Mouse (Mus musculus): ENCODE data around the gene Hdac5. TPM values are rescaled to one million over a fixed set of nuclear protein-coding genes. Genes with fewer than 3 reads are reported as not detected.

The Hdac5 gene
- polyA plus RNA-seq, 1 experiment from 2014 or later = 39.8 TPM

- WGBS = 28% methylated on average over 9 of the region's 9 CpGs
- Histone ChIP-seq H3K4me1 (peaks cover 73% of the 10 kb centered on the region), H3K9me3 (no peaks in the 10 kb centered on the region), H3K27me3 (ENCODE audit: poor library complexity, severe bottlenecking) (peaks cover 60% of the 10 kb centered on the region), H3K4me3 (peak overlapping the region; percentile 90), H3K36me3 (replicated peaks) (no peaks in the 10 kb centered on the region), H3K27ac (peak overlapping the region; percentile 92)
- DNase-seq (ENCODE audit: extremely low spot score, low spot score) = no peak
Observed at GRCm38 (mm10) chr11:102228191-102228545, 1.8 kb downstream of the Hdac5 start.

- Histone ChIP-seq H3K36me3 (replicated peaks) (no peaks in the 10 kb centered on the region), H3K9me3 (no peaks in the 10 kb centered on the region), H3K4me3 (peak overlapping the region; percentile 90), H3K27me3 (ENCODE audit: poor library complexity, severe bottlenecking) (peaks cover 60% of the 10 kb centered on the region), H3K4me1 (peaks cover 78% of the 10 kb centered on the region), H3K27ac (peak overlapping the region; percentile 92)
- no peak for DNase-seq (ENCODE audit: extremely low spot score, low spot score)
- 17% methylated on average over 12 of the region's 12 CpGs for WGBS
Observed at GRCm38 (mm10) chr11:102227270-102228190, 2.4 kb downstream of the Hdac5 start.

DNA sequence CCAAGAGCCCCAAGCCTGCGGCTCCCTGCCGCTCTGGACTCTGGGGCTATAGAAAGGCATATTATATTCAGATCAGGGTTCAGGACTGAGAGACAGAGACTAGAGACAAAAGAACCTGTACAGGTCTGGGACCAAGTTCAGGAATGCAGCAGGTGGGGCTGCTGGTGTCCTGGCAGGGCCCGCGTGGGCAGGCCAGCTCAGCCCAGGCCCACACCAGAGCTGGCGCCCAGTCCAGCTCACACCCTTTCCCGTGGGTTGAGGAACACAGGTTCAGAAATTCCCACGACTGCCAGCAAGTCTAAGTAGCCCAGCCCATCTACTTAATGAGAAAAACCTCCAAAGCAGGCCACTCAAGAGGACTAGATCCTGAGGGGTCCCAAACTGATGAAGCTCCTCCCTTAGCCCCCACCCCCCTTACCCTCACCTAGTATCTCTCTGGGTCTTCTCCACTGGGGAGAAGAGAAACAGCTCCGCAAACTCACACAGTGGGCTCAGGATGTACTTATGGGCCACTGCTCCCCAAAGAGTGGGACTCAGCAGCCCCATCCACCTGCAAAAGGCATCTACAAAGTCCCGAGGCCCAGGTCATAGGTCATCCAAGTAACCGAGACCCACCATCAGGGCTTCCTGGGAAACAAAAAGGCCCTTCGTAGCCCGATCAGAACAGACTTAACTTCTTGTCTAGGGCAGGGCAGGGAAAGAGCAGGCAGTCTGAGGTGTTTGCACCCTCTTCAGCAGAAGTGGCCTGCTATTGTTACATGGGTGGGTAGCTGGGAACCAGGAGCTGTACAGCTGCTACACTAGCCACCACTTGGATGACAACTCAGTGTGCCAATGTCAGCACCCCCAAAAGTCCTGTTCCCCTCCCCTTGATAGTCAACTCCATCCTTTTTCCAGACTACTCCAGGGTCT is 3.6 kb downstream of the Hdac5 start:
- no peak overlapping the region for H3K27ac ChIP-seq

DNA sequence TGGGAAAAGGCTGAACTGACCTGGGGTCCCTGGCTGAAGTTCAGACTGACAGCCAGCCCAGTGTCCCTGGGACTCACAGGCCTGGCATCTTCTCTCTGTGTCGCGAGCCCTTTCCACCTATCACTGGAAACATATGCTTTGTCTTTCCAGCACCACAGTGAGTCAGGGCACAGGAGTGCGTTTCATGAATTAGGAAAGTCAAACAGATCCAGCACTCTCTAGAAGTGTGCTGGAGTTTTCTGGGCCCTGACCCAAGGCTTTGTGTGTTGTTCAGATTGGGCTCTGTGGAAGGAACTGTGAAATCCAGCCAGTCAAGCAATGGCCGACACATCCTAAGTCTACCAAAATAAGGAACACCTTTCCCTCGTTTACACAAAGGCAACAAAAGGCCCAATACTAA is 4.7 kb downstream of the Hdac5 start:
- no peaks in the 10 kb centered on the region for H3K9me3 ChIP-seq
- peak overlapping the region; percentile 35 for H3K4me3 ChIP-seq
- H3K27me3 ChIP-seq (ENCODE audit: poor library complexity, severe bottlenecking) = peaks cover 60% of the 10 kb centered on the region
- H3K36me3 ChIP-seq (replicated peaks) = peaks cover 11% of the 10 kb centered on the region
- peaks cover 85% of the 10 kb centered on the region for H3K4me1 ChIP-seq
- 76% methylated on average over 5 of the region's 5 CpGs for WGBS
- H3K27ac ChIP-seq = 0 out of 2 replicates have a peak overlapping the region, but pooled peaks have one; percentile 45
- no peak for DNase-seq (ENCODE audit: extremely low spot score, low spot score)

More for the DNA sequence above, 3.6 kb downstream of the Hdac5 start:
- peak overlapping the region; percentile 90; the same call in 1 of the 2 replicates for H3K4me3 ChIP-seq
- H3K4me1 ChIP-seq = peaks cover 86% of the 10 kb centered on the region
- peaks cover 60% of the 10 kb centered on the region for H3K27me3 ChIP-seq (ENCODE audit: poor library complexity, severe bottlenecking)
- H3K9me3 ChIP-seq = no peaks in the 10 kb centered on the region
- peaks cover 6% of the 10 kb centered on the region for H3K36me3 ChIP-seq (replicated peaks)
- DNase-seq (ENCODE audit: extremely low spot score, low spot score) = no peak
- WGBS = 60% methylated on average over 12 of the region's 12 CpGs

DNA sequence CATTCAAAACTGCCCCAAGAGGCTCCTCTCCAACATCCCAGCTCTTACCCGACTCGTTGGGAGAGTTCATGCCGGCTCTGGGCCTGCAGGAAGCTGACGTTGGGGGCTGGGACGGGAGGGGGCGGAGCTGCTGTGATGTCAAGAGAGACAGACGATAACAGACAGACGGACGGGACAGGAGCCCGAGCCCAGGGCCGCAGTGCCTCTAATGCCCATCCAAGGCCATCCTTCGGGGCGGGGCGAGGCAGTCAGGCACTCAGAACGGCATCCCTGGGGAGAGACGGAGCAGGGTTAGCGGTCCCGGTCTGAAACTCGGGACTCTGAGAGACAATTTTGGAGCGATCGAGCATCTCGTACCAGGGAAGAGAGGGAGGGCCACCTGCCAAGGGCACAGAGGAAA is 5.3 kb downstream of the Hdac5 start:
- DNase-seq (ENCODE audit: extremely low spot score, low spot score) = no peak
- H3K4me1 ChIP-seq = peaks cover 87% of the 10 kb centered on the region
- peak overlapping the region; percentile 45 for H3K27ac ChIP-seq
- WGBS = 10% methylated on average over 22 of the region's 22 CpGs
- peaks cover 14% of the 10 kb centered on the region for H3K36me3 ChIP-seq (replicated peaks)
- H3K27me3 ChIP-seq (ENCODE audit: poor library complexity, severe bottlenecking) = peaks cover 60% of the 10 kb centered on the region
- peak overlapping the region; percentile 35 for H3K4me3 ChIP-seq
- H3K9me3 ChIP-seq = no peaks in the 10 kb centered on the region

GRCm38 (mm10) chr11:102223166-102223565 is 6.8 kb downstream of the Hdac5 start:
- no peak overlapping the region for H3K4me3 ChIP-seq
- no peak overlapping the region for H3K27ac ChIP-seq
- 49% methylated on average over 6 of the region's 6 CpGs for WGBS
- H3K4me1 ChIP-seq = peaks cover 87% of the 10 kb centered on the region
- peak; percentile 54 for DNase-seq (ENCODE audit: extremely low spot score, low spot score)
- peaks cover 14% of the 10 kb centered on the region for H3K36me3 ChIP-seq (replicated peaks)
- no peaks in the 10 kb centered on the region for H3K9me3 ChIP-seq
- H3K27me3 ChIP-seq (ENCODE audit: poor library complexity, severe bottlenecking) = peaks cover 49% of the 10 kb centered on the region

DNA sequence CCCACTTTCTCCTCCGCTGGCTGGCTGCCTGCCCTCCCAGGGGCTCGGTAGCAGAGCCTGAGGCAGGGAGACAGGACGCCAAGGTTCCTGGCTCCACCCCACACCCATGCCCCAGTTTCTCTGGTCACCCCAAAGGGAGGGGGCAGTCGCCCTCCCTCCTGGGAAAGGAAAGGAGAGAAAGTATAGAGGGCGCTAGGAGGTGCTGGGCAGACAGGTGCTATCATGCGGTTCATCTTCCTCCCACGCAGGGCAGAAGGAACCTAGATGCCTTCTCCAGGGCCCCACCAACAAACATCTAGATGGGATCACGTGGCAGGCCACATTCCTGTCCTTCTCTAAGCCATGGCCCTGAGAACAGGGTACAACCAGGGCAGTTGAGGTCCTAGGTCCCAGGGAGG is 8.0 kb downstream of the Hdac5 start:
- H3K4me3 ChIP-seq = no peak overlapping the region
- no peaks in the 10 kb centered on the region for H3K9me3 ChIP-seq
- H3K36me3 ChIP-seq (replicated peaks) = peaks cover 14% of the 10 kb centered on the region
- DNase-seq (ENCODE audit: extremely low spot score, low spot score) = no peak
- H3K27me3 ChIP-seq (ENCODE audit: poor library complexity, severe bottlenecking) = peaks cover 38% of the 10 kb centered on the region
- H3K4me1 ChIP-seq = peaks cover 87% of the 10 kb centered on the region
- peak overlapping the region; percentile 54 for H3K27ac ChIP-seq
- WGBS = 85% methylated on average over 8 of the region's 8 CpGs

DNA sequence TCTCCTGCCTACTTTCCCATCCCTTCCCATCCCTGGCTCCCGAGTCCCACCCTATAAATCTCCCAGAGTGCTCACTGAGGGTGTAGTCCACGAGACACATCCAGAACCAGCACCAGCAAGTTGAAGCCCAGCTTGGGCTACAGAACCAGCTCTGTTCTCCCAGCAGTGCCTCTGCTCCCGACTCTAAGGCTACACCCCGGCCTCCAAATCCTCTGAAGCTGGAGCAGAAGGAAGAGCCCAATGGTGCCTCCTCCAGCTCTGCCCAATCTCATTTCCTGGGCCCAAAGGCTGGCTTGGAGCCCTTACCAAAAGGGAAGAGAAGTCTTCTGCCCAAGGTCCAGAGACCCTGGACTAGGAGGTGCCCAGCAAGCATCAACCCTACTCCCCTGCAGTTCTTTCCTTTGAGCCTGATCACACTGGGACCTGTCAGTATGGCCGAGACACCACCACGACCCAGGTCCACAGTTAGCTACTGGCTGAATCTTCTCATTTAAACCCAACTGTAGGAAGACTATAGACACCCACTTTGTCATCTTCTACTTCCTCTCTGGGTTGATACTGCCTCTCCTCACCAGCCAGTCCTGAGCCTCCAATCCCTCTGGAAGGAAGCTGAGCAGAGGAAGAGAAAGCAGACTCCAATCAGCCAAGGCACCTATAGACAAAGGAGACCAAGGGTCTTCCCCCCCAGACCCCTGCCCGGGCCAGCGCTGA is 8.6 kb downstream of the Hdac5 start:
- Histone ChIP-seq H3K36me3 (replicated peaks) (peaks cover 14% of the 10 kb centered on the region), H3K27ac (peak overlapping the region; percentile 54), H3K9me3 (no peaks in the 10 kb centered on the region), H3K27me3 (ENCODE audit: poor library complexity, severe bottlenecking) (peaks cover 32% of the 10 kb centered on the region), H3K4me1 (peaks cover 87% of the 10 kb centered on the region), H3K4me3 (no peak overlapping the region)
- WGBS = 90% methylated on average over 8 of the region's 8 CpGs
- DNase-seq (ENCODE audit: extremely low spot score, low spot score) = no peak

GRCm38 (mm10) chr11:102220451-102220850 is 9.5 kb downstream of the Hdac5 start:
- Histone ChIP-seq H3K4me3 (no peak overlapping the region), H3K4me1 (peaks cover 87% of the 10 kb centered on the region), H3K36me3 (replicated peaks) (peaks cover 14% of the 10 kb centered on the region), H3K9me3 (no peaks in the 10 kb centered on the region), H3K27me3 (ENCODE audit: poor library complexity, severe bottlenecking) (peaks cover 23% of the 10 kb centered on the region), H3K27ac (no peak overlapping the region)
- WGBS = 75% methylated on average over 6 of the region's 6 CpGs
- no peak for DNase-seq (ENCODE audit: extremely low spot score, low spot score)

- Histone ChIP-seq H3K4me1 (peaks cover 87% of the 10 kb centered on the region), H3K4me3 (no peak overlapping the region), H3K27me3 (ENCODE audit: poor library complexity, severe bottlenecking) (peaks cover 18% of the 10 kb centered on the region), H3K27ac (no peak overlapping the region), H3K9me3 (no peaks in the 10 kb centered on the region), H3K36me3 (replicated peaks) (peaks cover 14% of the 10 kb centered on the region)
- DNase-seq (ENCODE audit: extremely low spot score, low spot score) = no peak
- 78% methylated on average over 4 of the region's 4 CpGs for WGBS
Observed at GRCm38 (mm10) chr11:102219994-102220346, 10.0 kb downstream of the Hdac5 start.

GRCm38 (mm10) chr11:102219247-102219993 is 10.5 kb downstream of the Hdac5 start:
- Histone ChIP-seq H3K27me3 (ENCODE audit: poor library complexity, severe bottlenecking) (peaks cover 12% of the 10 kb centered on the region), H3K27ac (peak overlapping the region; percentile 82), H3K4me1 (peaks cover 87% of the 10 kb centered on the region), H3K4me3 (peak overlapping the region; percentile 39), H3K36me3 (replicated peaks) (peaks cover 14% of the 10 kb centered on the region), H3K9me3 (no peaks in the 10 kb centered on the region)
- WGBS = 77% methylated on average over 14 of the region's 14 CpGs
- DNase-seq (ENCODE audit: extremely low spot score, low spot score) = no peak

DNA sequence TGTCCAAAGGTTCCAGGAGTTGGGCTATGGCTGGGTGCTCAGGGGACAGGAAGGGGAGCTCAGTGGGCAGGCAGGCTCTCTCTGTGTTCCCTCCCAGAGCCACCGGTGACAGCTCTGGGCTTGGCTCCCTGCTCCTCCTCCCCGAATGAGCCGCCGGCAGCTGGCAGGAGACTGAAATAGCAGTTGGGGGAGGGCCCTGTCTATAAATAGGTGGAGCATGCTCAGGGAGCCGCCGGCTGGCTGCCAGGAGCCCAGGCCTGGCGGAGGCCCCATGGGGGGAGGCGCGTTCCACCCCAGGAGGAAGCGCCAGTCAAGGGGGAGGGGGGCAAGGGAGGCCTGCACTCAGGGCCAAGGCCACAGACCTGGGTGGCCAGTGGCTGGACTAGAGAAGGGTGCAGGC is 11.2 kb downstream of the Hdac5 start:
- DNase-seq (ENCODE audit: extremely low spot score, low spot score) = peak; percentile 72
- under 1% methylated on average over 10 of the region's 10 CpGs for WGBS
- peaks cover 6% of the 10 kb centered on the region for H3K27me3 ChIP-seq (ENCODE audit: poor library complexity, severe bottlenecking)
- peaks cover 87% of the 10 kb centered on the region for H3K4me1 ChIP-seq
- H3K36me3 ChIP-seq (replicated peaks) = peaks cover 14% of the 10 kb centered on the region
- H3K27ac ChIP-seq = peak overlapping the region; percentile 82
- H3K9me3 ChIP-seq = no peaks in the 10 kb centered on the region
- peak overlapping the region; percentile 39 for H3K4me3 ChIP-seq
